Comparison of ENCODE assay signal across 24 mouse cellular contexts in the genomic region with DNA sequence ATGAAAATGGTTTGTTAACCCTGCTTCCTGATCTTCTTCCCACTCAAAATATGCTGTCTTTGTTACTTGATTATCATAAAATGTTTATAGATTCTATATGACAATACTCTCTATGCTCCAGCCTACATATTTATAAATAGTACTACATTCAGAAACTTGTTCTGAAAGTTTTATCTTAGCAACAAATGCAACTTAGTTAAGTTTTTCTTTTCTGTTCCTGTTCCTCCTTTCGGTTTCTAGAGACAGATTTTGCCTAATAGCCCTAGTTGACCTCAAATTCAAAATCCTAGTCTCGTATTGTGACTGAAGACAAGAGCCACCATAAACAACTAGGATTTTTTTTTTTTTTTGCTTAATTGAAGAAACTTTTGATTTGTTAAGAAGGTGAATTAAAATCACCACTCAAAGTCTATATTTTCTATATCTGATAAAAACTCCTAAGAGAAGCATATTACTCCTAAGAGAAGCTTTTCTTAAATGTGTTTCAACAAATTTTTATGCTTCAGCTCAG. TPM values are rescaled to one million over a fixed set of nuclear protein-coding genes. Genes with fewer than 3 reads are reported as not detected.
"Had no signal": no experiment of that assay in that cellular context is flagged by ENCODE, and none has a peak within 500 bp of the region (broad histone marks: within the 10 kb centered on the region; RNA-seq: fewer than 3 reads in every experiment).

No protein-coding gene starts in this region.

- H3K4me3 ChIP-seq: neural tube, embryonic 13.5 days; neural tube, embryonic 15.5 days; stomach, embryonic 15.5 days had no signal

- H3K4me1 ChIP-seq: neural tube, embryonic 13.5 days; neural tube, embryonic 15.5 days; stomach, embryonic 15.5 days had no signal

- H3K36me3 ChIP-seq: neural tube, embryonic 13.5 days; neural tube, embryonic 15.5 days; stomach, embryonic 15.5 days had no signal

- H3K4me2 ChIP-seq: neural tube, embryonic 13.5 days; neural tube, embryonic 15.5 days; stomach, embryonic 15.5 days had no signal

- DNase-seq: retina, postnatal 1 day; right cerebral cortex, adult 18-20 months; right cerebral cortex, postnatal 14 days; right cerebral cortex, postnatal 25 days; right cerebral cortex, postnatal 4 days; spleen, adult 18-20 months; thymus, adult 18-20 months; thymus, adult 2 months; thymus, postnatal 14 days; thymus, postnatal 25 days; thymus, postnatal 36 days; thymus, postnatal 4 days had no signal

- H3K9ac ChIP-seq: neural tube, embryonic 13.5 days; neural tube, embryonic 15.5 days; stomach, embryonic 15.5 days had no signal

- H3K9me3 ChIP-seq: neural tube, embryonic 13.5 days; neural tube, embryonic 15.5 days; stomach, embryonic 15.5 days had no signal

- H3K27ac ChIP-seq: neural tube, embryonic 13.5 days; neural tube, embryonic 15.5 days; stomach, embryonic 15.5 days; stomach, postnatal 0 days had no signal

- H3K27me3 ChIP-seq: neural tube, embryonic 13.5 days; neural tube, embryonic 15.5 days; stomach, embryonic 15.5 days had no signal

RNA-seq across cellular contexts. Expression of a gene that starts 45.8 kb away (rescaled TPM):
- total RNA-seq: neutrophil, adult 5-6 weeks had no signal
- polyA plus RNA-seq: neural tube, embryonic 14.5 days; small intestine, adult 2 months; spleen, adult 2 months; stomach, embryonic 14.5 days; stomach, embryonic 15.5 days; stomach, embryonic 16.5 days; thymus, adult 2 months; thymus, postnatal 0 days; urinary bladder, adult 2 months had no signal
